Mouse (Mus musculus): ENCODE data around the gene Brf1.

Gene Brf1

DNA sequence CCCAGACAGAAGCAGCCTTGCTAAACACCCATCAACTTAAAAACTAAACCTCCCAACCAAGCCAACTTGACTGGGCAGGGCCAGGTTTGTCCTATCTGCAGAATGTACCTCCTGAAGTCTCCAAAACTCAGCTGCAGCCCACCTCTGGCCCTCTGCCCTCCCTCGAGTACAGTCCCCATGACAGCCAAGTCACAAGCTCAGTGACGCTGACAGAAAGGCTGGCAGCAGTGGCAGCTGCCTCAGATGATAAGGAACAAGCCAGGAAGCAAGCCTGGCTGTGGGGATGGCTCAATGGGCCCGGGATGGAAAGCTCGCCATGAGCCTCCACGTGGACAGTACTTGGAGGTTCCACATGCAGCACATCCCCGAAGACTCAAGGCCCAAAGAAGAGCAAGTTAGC, 30.9 kb downstream of the Brf1 start:
- DNase-seq: no peak

DNA sequence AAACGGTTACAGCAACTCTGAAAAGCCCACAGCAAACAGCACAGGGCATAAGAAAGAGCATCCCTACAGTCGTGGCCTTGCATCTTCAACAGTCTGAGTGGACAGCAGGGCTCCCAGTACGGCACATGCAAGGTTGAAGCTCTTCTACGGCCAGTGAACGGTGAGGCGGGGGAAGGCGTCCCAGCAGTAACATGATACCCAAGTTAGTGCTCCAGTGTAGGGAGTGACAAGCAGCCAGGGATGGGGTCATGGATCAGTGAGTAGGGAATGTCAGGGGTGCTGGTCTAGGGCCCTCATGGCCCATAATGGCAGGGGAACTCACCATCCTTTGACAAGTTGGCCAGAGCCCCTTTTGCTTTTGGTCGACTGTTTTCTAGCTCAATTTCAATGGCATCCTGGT, 31.6 kb downstream of the Brf1 start:
- DNase-seq: no peak

DNA sequence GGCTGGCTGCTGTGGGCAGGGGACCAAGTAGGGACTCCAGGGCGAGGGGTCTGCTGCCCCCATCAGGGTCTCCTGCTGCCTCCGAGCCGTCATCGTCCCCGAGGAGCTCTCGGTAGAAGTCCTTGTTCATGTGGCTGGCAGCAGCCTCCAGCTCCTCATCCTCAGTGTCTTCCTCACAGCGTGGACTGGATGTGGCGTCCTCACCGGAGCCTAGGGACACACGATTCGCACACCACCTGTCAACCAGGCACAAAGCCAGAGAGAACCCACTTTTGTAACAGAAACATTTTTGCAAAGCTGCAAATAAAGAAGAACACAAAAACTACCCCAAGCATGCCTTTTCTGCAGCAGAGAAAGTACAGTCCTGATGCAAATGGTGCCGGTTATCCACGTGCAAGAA, 34.7 kb downstream of the Brf1 start:
- no peak for DNase-seq

- DNase-seq: no peak
Measured at GRCm38 (mm10) chr12:112961872-112962271, 38.6 kb downstream of the Brf1 start.

DNA sequence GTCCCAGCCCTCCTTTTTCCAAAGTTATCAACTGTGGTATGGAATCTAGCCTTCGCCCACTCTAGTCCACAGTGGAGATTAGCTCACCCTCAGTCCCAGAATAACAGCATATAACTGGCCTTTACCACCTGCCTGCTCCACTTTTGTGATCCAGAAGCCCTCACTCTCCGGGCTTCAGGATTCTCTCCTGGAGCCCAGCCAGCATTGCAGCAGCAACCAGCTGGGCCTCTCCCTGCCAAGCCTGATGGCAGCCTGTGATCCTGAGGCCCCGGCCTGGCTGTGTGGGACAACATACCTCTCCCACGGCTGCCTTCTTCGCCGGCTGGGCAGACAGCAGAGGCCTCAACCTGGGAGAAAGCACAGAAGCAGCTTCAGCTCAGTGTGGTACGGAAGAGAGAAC, 39.1 kb downstream of the Brf1 start:
- no peak for DNase-seq

- DNase-seq: no peak
Measured at GRCm38 (mm10) chr12:112959421-112959820, 41.1 kb downstream of the Brf1 start.

DNA sequence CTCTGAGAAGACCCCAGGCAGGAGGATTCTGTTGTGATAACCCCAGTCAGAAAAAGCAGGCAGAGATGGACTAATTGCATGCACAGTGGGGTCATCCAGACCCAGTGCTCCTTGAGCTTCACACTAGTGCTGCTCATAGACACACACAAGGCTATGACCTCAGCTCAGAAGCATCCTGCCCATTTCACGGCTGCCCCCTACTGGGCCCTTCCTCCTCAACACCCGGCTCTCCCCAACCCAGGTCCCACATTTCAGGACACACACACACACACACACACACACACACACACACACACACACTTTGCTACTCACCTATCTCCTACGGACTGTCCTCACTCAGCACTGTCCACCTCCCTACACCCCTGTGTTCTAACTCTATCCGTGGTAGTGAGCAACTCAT, 42.2 kb downstream of the Brf1 start:
- DNase-seq: no peak

DNA sequence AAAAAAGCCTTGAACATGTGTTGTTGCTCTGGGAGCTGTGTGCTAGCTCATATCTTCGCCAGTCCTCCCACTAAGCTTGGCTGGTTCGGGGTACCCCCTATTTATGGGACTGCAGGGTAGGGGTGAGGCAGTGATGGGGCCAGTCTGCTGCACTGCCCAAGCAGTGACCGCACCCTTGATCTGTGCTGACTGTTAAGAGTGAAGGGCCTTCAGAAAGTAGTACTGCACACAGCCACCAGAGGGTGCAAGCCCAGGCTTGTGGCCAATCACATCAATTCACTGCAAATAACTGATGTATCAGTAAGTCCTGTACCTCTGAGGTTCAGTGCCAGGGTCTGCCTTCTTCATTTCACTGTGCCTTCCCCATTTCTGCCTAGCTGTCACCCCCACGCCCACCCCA, 44.7 kb downstream of the Brf1 start:
- DNase-seq: peak; percentile 67

GRCm38 (mm10) chr12:112952926-112953565, 47.5 kb downstream of the Brf1 start:
- no peak for DNase-seq

- DNase-seq: no peak
Measured at GRCm38 (mm10) chr12:112952433-112952832, 48.1 kb downstream of the Brf1 start.

GRCm38 (mm10) chr12:112951150-112951842, 49.2 kb downstream of the Brf1 start:
- DNase-seq: no peak

DNA sequence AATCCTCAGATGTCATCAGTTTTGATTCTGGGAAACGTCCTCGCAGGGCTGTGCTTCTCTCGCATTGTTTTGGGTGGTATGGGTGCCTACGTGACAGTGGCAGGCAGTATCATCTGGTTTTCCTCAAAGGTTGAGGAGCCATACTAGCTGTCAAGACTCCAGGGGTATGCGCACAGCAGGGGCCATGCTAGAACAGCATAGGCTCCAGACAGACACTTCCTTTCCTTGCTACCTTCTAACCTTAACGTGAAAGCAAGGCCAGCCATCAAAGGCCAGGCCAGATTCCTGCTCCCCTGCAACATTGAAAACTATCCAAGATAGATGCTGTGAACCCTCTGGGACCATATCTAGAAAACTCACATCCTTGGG, 49.8 kb downstream of the Brf1 start:
- DNase-seq: no peak

- DNase-seq: peak; percentile 96
Measured at GRCm38 (mm10) chr12:112950040-112950760, 50.3 kb downstream of the Brf1 start.

DNA sequence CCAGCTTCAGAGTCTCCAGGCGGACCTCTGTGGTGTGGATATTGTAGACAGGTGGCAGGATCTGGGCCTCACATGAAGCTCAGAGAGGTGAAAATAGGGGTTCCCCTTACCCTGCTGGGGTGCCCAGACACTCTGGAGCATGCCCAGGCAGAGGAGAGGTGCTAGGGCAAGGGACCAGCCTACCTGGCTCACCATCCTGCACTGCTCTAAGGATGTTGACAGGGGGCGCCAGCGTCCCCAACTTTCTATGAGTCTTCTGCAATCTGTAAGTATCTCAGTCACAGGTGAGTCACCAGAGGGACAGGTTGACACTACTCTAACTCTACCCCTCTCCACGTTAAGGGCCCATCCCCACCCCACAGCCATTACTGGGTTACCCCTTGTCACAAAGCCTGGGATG, 53.2 kb downstream of the Brf1 start:
- DNase-seq: no peak

DNA sequence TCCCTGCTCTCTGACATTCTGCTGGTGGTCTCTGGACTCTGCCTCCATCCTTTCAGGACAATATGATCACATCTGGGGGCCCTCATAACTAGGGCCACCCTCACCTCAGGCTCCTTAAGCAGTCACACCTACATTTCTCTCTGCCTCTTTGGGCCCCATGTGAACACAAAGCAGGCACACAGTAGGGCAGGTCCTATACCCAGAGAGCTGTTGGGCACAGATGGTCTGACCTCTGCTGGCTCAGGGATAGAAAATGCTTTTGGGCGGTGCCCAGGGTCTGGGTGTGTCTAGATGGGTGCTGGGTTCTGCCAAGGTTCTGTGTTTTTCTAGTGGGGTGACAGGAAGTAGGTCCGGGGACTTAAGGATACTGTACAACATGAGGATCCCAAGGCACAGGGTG, 56.8 kb downstream of the Brf1 start:
- no peak for DNase-seq

DNA sequence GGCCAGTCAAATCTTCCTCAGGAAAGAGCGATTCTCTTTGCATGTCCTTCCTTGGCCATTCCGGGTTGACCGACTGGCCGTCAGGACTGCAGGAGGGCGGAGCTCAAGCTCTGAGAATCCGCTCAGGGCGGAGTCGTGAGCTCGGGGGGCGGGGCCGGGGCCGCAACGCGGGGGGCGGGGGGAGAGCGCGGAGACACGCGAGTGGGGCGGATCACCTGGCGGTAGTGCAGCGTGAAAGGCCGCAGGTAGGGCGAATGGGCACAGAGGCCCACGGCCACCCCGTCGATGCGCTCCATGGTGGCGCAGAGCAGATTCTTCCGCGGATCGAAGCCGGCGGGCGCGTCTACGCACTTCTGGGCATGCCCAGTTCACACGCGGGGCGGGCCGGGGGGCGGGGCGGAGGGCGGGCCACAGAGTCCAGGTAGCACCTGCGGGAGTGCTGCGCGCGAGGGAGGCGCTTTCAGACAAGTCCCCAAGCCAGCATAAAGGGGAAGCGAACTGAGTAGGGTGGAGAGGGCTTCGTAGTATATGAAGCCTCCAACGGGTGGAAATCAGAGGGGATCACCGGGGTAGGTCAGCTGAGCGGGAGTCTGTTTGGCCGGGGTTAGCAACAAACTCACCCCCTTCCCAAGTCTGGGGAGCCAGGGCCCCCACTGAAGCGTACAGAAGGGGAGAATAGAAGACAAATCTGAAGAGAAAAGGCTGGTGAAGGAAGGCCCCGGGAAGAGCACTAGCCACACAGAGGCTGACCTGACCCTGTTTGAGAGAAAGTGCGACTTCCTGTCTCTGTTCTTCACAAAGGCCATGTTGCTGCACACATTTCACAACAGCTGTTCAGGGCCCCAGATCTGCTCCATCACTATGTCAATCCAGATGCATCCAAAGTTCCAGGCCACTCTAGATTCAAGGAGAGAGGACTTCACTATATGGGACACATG, 58.5 kb downstream of the Brf1 start, which contains the start of gene Nudt14:
Gene Nudt14 (minus strand): TSS at position 349 of the 938 bp plus-strand sequence.
- peak; percentile 68 for DNase-seq

GRCm38 (mm10) chr12:112941156-112941775, 59.2 kb downstream of the Brf1 start:
- no peak for DNase-seq

DNA sequence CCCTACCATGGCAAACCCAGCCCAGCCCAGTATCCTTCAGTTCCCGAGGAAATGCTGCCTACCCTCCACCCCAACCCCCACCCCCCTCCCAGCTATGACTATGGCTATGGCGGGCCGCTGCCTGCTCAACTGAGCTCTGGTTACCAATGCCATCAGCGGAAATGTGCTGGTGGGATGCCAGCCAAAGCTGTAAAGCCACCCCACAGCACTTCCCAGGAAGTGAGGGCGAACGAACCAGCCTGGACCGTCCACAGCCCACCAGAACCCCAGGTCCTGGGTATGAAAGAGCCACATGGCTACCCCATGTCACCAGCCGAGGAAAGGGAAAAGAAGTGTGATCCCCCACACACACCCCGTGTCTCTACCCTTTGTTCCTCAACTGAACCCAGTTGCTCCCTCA, 59.8 kb downstream of the Brf1 start:
- DNase-seq: no peak

GRCm38 (mm10) chr12:112940238-112940637, 60.3 kb downstream of the Brf1 start:
- DNase-seq: no peak

GRCm38 (mm10) chr12:112938873-112939565, 61.5 kb downstream of the Brf1 start:
- no peak for DNase-seq

- DNase-seq: no peak
Measured at GRCm38 (mm10) chr12:112938366-112938765, 62.1 kb downstream of the Brf1 start.

DNA sequence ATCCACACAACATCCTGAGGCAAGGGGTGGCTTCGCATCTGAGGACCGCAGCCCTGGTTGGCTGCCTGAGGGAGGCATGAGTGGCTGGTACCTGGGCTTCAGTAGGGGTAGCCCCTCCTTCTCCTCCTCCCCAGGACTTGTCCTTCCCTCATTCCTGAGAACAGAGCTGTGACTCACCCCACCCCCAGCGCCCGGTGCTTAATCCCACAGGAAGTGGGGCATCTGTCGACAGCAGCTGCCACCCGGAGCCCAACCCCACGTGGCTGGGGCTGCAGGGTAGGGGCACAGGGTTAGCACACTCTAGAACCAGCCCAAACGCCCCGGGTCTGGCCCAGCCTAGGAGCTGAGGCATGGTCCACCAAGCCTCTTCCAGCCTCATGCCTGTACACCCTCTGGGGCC, 62.6 kb downstream of the Brf1 start:
- DNase-seq: peak; percentile 73

Measured in right cerebral cortex, adult 18-20 months (tissue).